Mouse (Mus musculus) NIH3T3 (cell line): ENCODE data around the gene Hspb8.
A peak's percentile ranks its signal among the peaks of the same experiment; 100 is the strongest.

Source experiments
- DNase-seq: peaks from one replicate; pipeline ENCODE4 v3.0.0-alpha.2; 2012; ENCODE audit warnings: low read depth

Gene Hspb8

DNA sequence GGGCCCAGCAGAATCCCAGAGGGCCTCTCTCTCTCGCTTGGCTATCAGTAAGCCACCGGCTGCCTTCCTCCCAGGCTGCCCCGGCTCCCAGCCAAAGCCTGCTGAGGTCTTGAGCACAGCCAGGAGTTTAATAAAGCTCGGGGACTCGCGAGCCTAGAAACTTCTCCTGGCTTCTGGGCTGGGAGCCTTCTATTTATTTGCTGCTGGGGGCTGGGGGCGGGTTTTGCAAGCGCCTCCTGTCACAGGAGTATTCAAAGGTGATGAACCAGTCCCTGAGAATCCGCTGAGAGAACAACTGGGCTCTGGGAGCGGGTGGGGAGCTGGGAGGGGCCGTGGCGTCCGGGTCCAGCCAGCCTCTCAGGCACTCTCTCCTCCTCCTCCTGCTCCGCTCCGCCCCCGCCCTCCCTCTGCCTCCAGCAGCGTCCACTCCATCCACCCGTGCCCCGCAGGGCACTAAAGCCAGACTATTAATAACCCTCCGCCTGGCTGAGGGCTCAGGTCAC is at the start of gene Hspb8:
Hspb8 (minus strand) TSS at position 166 of the 503 bp plus-strand sequence.
- DNase-seq: peak; percentile 91

- peak; percentile 22 for DNase-seq
Observed at GRCm38 (mm10) chr5:116461354-116462042, 38.8 kb upstream of the Hspb8 start.

GRCm38 (mm10) chr5:116459970-116460369 is 37.3 kb upstream of the Hspb8 start:
- DNase-seq: no peak

DNA sequence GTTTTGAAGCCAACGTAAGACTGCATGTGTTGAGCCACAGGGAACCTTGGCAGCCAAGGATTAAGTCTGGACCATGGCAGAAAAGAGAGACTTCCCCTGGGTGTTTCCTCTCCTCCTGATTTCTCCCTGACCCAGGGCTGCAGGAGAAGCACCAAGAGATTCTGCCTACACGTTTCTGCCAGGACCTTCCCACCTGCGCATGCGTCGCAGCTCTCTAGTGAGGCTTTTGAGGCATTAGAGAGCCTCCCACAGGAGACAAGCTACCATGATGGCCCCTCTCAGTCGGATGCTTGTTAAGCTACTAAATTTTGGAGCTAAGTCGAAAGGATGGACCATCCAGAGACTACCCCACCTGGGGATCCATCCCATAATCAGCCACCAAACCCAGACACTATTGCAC is 35.1 kb upstream of the Hspb8 start:
- DNase-seq: no peak

DNA sequence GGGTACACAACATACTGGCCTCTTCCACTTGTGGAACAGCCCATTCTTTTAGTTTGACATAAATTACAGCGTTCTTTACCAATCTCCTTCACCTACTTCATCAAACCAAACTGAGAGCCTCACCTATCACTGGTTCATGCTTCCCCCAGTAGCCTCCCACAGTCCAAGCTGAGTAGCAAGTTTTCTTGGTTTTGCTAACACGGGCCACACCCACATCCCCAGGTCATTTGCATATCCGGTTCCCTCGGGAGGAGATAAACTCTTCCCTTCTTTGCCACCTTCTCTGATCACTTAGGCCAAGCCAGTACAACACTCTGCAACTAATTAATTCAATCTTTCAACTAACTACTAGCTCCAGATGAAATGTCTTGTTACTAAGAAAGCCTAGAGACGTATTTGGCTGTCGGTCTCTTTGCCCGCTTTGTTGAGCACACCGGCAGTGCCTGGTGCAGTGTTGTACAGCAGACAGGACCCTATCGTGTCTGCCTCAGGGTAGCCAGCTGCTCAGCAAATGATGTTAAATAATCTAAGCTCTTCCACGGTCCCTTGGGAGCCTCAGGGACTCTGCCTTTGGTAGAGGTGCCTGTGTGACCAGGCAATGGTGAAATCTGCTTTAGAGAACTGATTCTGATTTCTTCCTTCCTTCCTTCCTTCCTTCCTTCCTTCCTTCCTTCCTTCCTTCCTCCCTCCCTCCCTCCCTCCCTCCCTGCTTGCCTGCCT is 34.3 kb upstream of the Hspb8 start:
- no peak for DNase-seq

GRCm38 (mm10) chr5:116453401-116453851 is 30.8 kb upstream of the Hspb8 start:
- DNase-seq: peak; percentile 90

DNA sequence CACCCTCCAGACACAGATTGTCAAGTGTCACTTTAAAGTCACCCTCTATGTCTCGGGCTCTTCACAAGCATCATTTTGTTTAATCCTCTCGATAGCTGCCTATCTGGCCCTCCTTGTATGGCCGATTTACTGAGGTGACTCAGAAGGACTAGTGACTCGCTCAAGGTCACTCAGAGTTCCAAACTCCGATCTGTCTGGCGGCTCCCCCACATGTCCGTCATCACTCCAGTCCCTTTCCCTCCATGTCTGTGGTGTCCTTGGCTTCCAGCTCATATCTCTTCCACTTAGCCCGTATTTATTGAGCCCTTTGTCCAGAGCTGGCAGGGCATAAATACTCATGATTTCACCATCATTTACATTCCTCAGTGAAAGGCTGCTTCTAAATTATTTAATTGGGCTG is 28.2 kb upstream of the Hspb8 start:
- DNase-seq: peak; percentile 48

- no peak for DNase-seq
Observed at GRCm38 (mm10) chr5:116449522-116450225, 27.0 kb upstream of the Hspb8 start.

DNA sequence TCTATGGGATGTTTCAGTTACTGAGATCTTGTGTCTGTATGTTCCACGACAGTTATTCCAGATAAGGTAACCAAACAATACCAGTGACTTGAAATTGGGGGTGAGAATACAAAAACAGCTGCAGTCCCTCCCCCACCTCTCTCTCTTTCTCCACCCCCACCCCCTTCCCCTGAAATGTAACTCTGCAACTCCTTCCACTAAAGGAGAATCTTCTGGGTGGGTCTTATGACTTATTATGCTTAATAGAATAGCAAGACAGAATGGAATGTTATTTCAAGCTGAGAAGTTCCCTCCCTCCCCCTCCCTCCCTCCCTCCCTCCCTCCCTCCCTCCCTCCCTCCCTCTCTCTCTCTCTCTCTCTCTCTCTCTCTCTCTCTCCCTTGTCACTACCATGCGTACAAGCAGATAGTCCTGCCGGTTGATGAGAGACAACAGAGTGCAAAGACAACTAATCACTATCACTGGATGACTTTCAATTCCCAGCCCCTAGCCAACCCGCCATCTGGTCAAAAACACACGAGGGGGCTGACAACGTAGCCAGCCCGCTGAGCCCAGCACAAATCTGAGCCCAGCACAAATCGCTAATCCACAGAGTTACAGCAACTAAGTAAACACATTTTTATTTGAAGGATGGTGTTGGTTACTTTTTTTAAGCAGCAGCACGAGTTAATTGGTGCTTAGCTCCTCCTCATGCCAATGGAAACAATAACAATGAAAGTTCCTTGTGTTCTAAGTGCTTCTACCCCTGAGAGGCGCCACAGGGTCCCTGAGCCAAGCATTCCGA is 25.9 kb upstream of the Hspb8 start:
- no peak for DNase-seq

- DNase-seq: no peak
Observed at GRCm38 (mm10) chr5:116447821-116448350, 25.2 kb upstream of the Hspb8 start.

GRCm38 (mm10) chr5:116446552-116446951 is 23.9 kb upstream of the Hspb8 start:
- peak; percentile 94 for DNase-seq

- peak; percentile 32 for DNase-seq
Observed at GRCm38 (mm10) chr5:116445634-116446367, 23.1 kb upstream of the Hspb8 start.

DNA sequence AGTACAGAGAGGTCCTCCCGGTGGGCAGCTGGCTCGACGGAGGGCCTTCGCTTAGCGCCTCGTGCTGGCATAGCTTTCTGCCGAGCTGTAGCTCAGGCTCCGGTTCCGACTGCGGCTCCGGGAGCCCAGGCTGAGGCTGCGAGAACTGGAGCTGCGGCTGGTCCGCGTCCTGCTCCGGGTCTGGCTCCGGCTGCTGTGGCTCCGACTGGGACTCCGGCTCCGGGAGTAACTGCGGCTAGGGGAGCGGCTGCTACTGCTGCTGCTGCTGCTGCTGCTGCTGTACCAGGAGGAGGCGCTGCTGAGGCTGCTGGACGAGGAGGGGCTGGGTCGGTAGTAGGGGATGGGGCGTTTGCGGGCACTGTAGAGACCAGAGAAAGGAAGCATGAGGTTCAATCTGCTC is 21.9 kb upstream of the Hspb8 start:
- peak; percentile 30 for DNase-seq

GRCm38 (mm10) chr5:116443459-116443940 is 20.8 kb upstream of the Hspb8 start:
- DNase-seq: no peak

- DNase-seq: no peak
Observed at GRCm38 (mm10) chr5:116442697-116443458, 20.2 kb upstream of the Hspb8 start.

- DNase-seq: peak; percentile 79
Observed at GRCm38 (mm10) chr5:116440251-116440650, 17.6 kb upstream of the Hspb8 start.

- no peak for DNase-seq
Observed at GRCm38 (mm10) chr5:116438328-116438727, 15.7 kb upstream of the Hspb8 start.

GRCm38 (mm10) chr5:116436117-116436516 is 13.5 kb upstream of the Hspb8 start:
- DNase-seq: no peak

- peak; percentile 60 for DNase-seq
Observed at GRCm38 (mm10) chr5:116434976-116435850, 12.5 kb upstream of the Hspb8 start.
